15 mouse cellular contexts compared by ENCODE assay signal in the genomic region with DNA sequence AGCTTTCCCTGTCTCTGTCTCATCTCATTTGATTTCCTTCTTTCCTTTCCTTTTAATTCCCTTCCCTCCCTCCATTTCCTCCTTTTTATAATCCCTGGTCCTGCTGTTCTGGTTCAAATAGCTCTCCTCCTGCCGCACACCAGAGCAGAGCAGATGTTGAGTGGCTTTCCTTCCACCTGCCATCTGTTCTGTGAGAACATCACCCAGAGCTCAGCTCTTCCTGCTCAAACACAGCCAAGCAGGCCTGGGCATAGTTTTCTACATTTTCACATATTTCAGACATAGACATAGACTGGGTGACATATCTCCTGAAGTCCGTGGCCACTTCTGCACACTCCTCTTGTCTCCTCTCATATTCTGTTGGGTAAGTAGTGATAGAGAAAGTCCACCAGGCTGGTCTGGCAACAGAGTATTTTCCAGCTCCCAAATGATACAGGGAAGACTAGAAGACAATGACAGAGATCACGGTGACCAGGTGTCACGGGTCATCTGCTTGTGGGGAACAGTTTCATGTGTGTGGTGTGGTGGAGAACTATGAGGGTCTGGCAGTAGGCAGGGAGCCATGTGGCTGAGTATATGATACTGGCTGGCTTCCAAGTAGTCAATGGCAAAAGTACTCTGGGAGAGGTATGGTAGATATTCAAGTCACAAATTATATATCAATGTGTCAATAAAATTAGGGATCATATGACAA.
DNase-seq lines count a peak whose midpoint lies in the region; ATAC-seq and TF ChIP-seq lines count a peak whose summit lies in the region.
"Had no signal": no experiment of that assay in that cellular context is flagged by ENCODE, and none has a peak within 500 bp of the region (broad histone marks: within the 10 kb centered on the region; RNA-seq: fewer than 3 reads in every experiment).

No protein-coding gene starts in this region.

- H3K79me2 ChIP-seq in heart, adult 2 months (replicated peaks; ENCODE audit: control insufficient read depth, insufficient read depth, low read length) = no peaks in the 10 kb centered on the region

- peak; percentile 49 for DNase-seq in forebrain, embryonic 14.5 days (ENCODE audit: low spot score)
- no peak for DNase-seq in forebrain, embryonic 11.5 days (ENCODE audit: low spot score)
- DNase-seq in midbrain, postnatal 0 days (ENCODE audit: low spot score) = peak; percentile 44
- no peak for DNase-seq in midbrain, embryonic 14.5 days
- peak in 1 of 2 experiments; percentile 42 for DNase-seq in left cerebral cortex, adult 2 months (ENCODE audit: extremely low spot score in 1 of 2, low spot score in 2 of 2)
- DNase-seq in heart, adult 2 months = no peak
- no peak for DNase-seq in yolk sac, embryonic 10.5 days (ENCODE audit: low spot score)
- no peak for DNase-seq in adrenal gland, adult 8-10 months
- DNase-seq: adrenal gland, postnatal 25 days; cerebellum, adult 11 months; embryo, embryonic 11 days; kidney, adult 11 months; kidney, postnatal 36 days; lung, adult 18-20 months had no signal

- TF ChIP-seq EP300 in heart, adult 2 months (IDR thresholded peaks at IDR 0.05; ENCODE audit: insufficient read depth, low read depth, low read length) = no peak

- TF ChIP-seq CTCF in midbrain, postnatal 0 days (IDR thresholded peaks at IDR 0.05) = no peak
- TF ChIP-seq CTCF in left cerebral cortex, adult 2 months (IDR thresholded peaks at IDR 0.05) = no peak
- no peak for TF ChIP-seq CTCF in heart, adult 2 months (IDR thresholded peaks at IDR 0.05)

- peaks cover 13% of the 10 kb centered on the region for H3K4me1 ChIP-seq in forebrain, embryonic 14.5 days (ENCODE audit: control insufficient read depth, insufficient read depth, low read length)
- H3K4me1 ChIP-seq in forebrain, embryonic 11.5 days (replicated peaks; ENCODE audit: control insufficient read depth, insufficient read depth, low read length) = no peaks in the 10 kb centered on the region
- H3K4me1 ChIP-seq in midbrain, postnatal 0 days (ENCODE audit: insufficient read depth, low read length) = 0 out of 2 replicates have a peak, but pooled peaks cover 2% of the 10 kb centered on the region
- H3K4me1 ChIP-seq in midbrain, embryonic 14.5 days (ENCODE audit: control insufficient read depth, insufficient read depth, low read length) = no peaks in the 10 kb centered on the region
- H3K4me1 ChIP-seq in heart, adult 2 months (ENCODE audit: control insufficient read depth, insufficient read depth, low read length) = no peaks in the 10 kb centered on the region

- no peaks in the 10 kb centered on the region for H3K9me3 ChIP-seq in forebrain, embryonic 14.5 days (replicated peaks; ENCODE audit: control insufficient read depth, low read length)
- no peaks in the 10 kb centered on the region for H3K9me3 ChIP-seq in forebrain, embryonic 11.5 days (ENCODE audit: control insufficient read depth, low read length)
- H3K9me3 ChIP-seq in midbrain, postnatal 0 days (ENCODE audit: low read length) = no peaks in the 10 kb centered on the region
- H3K9me3 ChIP-seq in midbrain, embryonic 14.5 days (ENCODE audit: control insufficient read depth, low read length) = no peaks in the 10 kb centered on the region

- no peak for TF ChIP-seq POLR2A in heart, adult 2 months (IDR thresholded peaks at IDR 0.05; ENCODE audit: insufficient read depth, low read depth, low read length)

- H3K9ac ChIP-seq in forebrain, embryonic 14.5 days (ENCODE audit: low read length) = no peak overlapping the region
- H3K9ac ChIP-seq in forebrain, embryonic 11.5 days (ENCODE audit: low read length) = no peak overlapping the region
- no peak overlapping the region for H3K9ac ChIP-seq in midbrain, postnatal 0 days (replicated peaks; ENCODE audit: low read length, poor library complexity, severe bottlenecking)
- no peak overlapping the region for H3K9ac ChIP-seq in midbrain, embryonic 14.5 days (replicated peaks; ENCODE audit: low read length)
- no peak overlapping the region for H3K9ac ChIP-seq in heart, adult 2 months (ENCODE audit: low read depth, low read length)

- no peak overlapping the region for H3K4me2 ChIP-seq in forebrain, embryonic 14.5 days (ENCODE audit: low read length)
- no peak overlapping the region for H3K4me2 ChIP-seq in forebrain, embryonic 11.5 days (ENCODE audit: low read depth, low read length, severe bottlenecking)
- H3K4me2 ChIP-seq in midbrain, postnatal 0 days (ENCODE audit: low read depth, low read length, poor library complexity, severe bottlenecking) = no peak overlapping the region
- H3K4me2 ChIP-seq in midbrain, embryonic 14.5 days (ENCODE audit: low read length) = no peak overlapping the region

- H3K27ac ChIP-seq in forebrain, embryonic 14.5 days (ENCODE audit: low read depth, low read length) = peak overlapping the region; percentile 27; the same call in 1 of the 2 replicates
- no peak overlapping the region for H3K27ac ChIP-seq in forebrain, embryonic 11.5 days (ENCODE audit: low read depth, low read length)
- H3K27ac ChIP-seq in midbrain, postnatal 0 days (ENCODE audit: low read depth, low read length) = no peak overlapping the region
- H3K27ac ChIP-seq in midbrain, embryonic 14.5 days (replicated peaks; ENCODE audit: low read depth, low read length) = no peak overlapping the region
- H3K27ac ChIP-seq in left cerebral cortex, adult 2 months = peak overlapping the region; percentile 70
- no peak overlapping the region for H3K27ac ChIP-seq in heart, adult 2 months

- H3K27me3 ChIP-seq in forebrain, embryonic 14.5 days (replicated peaks; ENCODE audit: control insufficient read depth, insufficient read depth, low read length) = no peaks in the 10 kb centered on the region
- no peaks in the 10 kb centered on the region for H3K27me3 ChIP-seq in forebrain, embryonic 11.5 days (ENCODE audit: control insufficient read depth, insufficient read depth, low read length)
- H3K27me3 ChIP-seq in midbrain, postnatal 0 days (ENCODE audit: insufficient read depth, low read length) = no peaks in the 10 kb centered on the region
- H3K27me3 ChIP-seq in midbrain, embryonic 14.5 days (ENCODE audit: control insufficient read depth, insufficient read depth, low read length) = no peaks in the 10 kb centered on the region
- no peaks in the 10 kb centered on the region for H3K27me3 ChIP-seq in heart, adult 2 months (ENCODE audit: control insufficient read depth, insufficient read depth, low read length)

- intact Hi-C loops in left cerebral cortex, adult 2 months (cut with DNase I) = loop anchor here (1.0 to 2.0 kb wide), 2 partner anchors 79 to 99 kb away; no protein-coding TSS in a partner anchor
- intact Hi-C loops in heart, adult 2 months (cut with DNase I) = no loop called here

- 77% methylated on average over 4 of the region's 4 CpGs for WGBS in forebrain, embryonic 14.5 days
- 90% methylated on average over 4 of the region's 4 CpGs for WGBS in forebrain, embryonic 11.5 days
- WGBS in midbrain, postnatal 0 days = 81% methylated on average over 4 of the region's 4 CpGs
- WGBS in midbrain, embryonic 14.5 days = 85% methylated on average over 4 of the region's 4 CpGs
- WGBS in heart, adult 2 months = 89% methylated on average over 4 of the region's 4 CpGs

- H3K4me3 ChIP-seq in forebrain, embryonic 14.5 days (ENCODE audit: low read depth, low read length) = no peak overlapping the region
- H3K4me3 ChIP-seq in forebrain, embryonic 11.5 days (ENCODE audit: low read depth, low read length) = no peak overlapping the region
- H3K4me3 ChIP-seq in midbrain, postnatal 0 days (ENCODE audit: low read depth, low read length) = no peak overlapping the region
- H3K4me3 ChIP-seq in midbrain, embryonic 14.5 days (replicated peaks; ENCODE audit: low read depth, low read length) = no peak overlapping the region
- H3K4me3 ChIP-seq in left cerebral cortex, adult 2 months = no peak overlapping the region
- no peak overlapping the region for H3K4me3 ChIP-seq in heart, adult 2 months
- H3K4me3 ChIP-seq: erythroblast, embryonic 14.5 days had no signal

- ATAC-seq in forebrain, embryonic 14.5 days = peak; percentile 72; the same call in 1 of the 2 replicates
- no peak for ATAC-seq in forebrain, embryonic 11.5 days (replicated peaks; ENCODE audit: low FRiP score)
- ATAC-seq in midbrain, postnatal 0 days (ENCODE audit: low FRiP score) = no peak
- no peak for ATAC-seq in midbrain, embryonic 14.5 days (ENCODE audit: low FRiP score, low TSS enrichment)

- H3K36me3 ChIP-seq in forebrain, embryonic 14.5 days (ENCODE audit: control insufficient read depth, insufficient read depth, low read length) = no peaks in the 10 kb centered on the region
- no peaks in the 10 kb centered on the region for H3K36me3 ChIP-seq in forebrain, embryonic 11.5 days (ENCODE audit: control insufficient read depth, insufficient read depth, low read length)
- peaks cover 14% of the 10 kb centered on the region for H3K36me3 ChIP-seq in midbrain, postnatal 0 days (ENCODE audit: insufficient read depth, low read length)
- H3K36me3 ChIP-seq in midbrain, embryonic 14.5 days (ENCODE audit: control insufficient read depth, insufficient read depth, low read length) = peaks cover 5% of the 10 kb centered on the region; the same call in 1 of the 2 replicates
- no peaks in the 10 kb centered on the region for H3K36me3 ChIP-seq in heart, adult 2 months (ENCODE audit: control insufficient read depth, insufficient read depth, low read length)

Comparison
In these comparisons a context has a peak if more than half of its experiments do, and no peak if none do; other contexts are left out.
1. DNase-seq: peak in forebrain, embryonic 14.5 days (single experiment) and midbrain, postnatal 0 days (single experiment); none in forebrain, embryonic 11.5 days (single experiment), midbrain, embryonic 14.5 days (single experiment), heart, adult 2 months (0 of 2), yolk sac, embryonic 10.5 days (single experiment) and adrenal gland, adult 8-10 months (single experiment).
2. H3K27ac ChIP-seq: peak in forebrain, embryonic 14.5 days (single experiment) and left cerebral cortex, adult 2 months (single experiment); none in forebrain, embryonic 11.5 days (single experiment), midbrain, postnatal 0 days (single experiment), midbrain, embryonic 14.5 days (single experiment) and heart, adult 2 months (single experiment).